Mouse (Mus musculus) cerebellum, postnatal 25 days (tissue): ENCODE data around the gene Bcat2.
A peak's percentile ranks its signal among the peaks of the same experiment; 100 is the strongest.

Experiments used
- DNase-seq, 2 experiments: peaks; one replicate each; pipeline ENCODE4 v3.0.0; 2021; ENCODE audit warnings: mixed read lengths in 2 of 2

Gene Bcat2

GRCm38 (mm10) chr7:45550821-45551511, 19.0 kb upstream of the Bcat2 start:
- no peak for DNase-seq

GRCm38 (mm10) chr7:45551512-45551883, 18.5 kb upstream of the Bcat2 start:
- no peak for DNase-seq

- no peak for DNase-seq
Observed at GRCm38 (mm10) chr7:45553519-45553918, 16.4 kb upstream of the Bcat2 start.

- no peak for DNase-seq
Observed at GRCm38 (mm10) chr7:45553990-45554389, 16.0 kb upstream of the Bcat2 start.

- no peak for DNase-seq
Observed at GRCm38 (mm10) chr7:45554744-45555143, 15.2 kb upstream of the Bcat2 start, which contains the start of gene Hsd17b14. Hsd17b14 (plus strand) TSS chr7:45554893.

GRCm38 (mm10) chr7:45555787-45556186, 14.2 kb upstream of the Bcat2 start:
- peak; percentile 88 to 93 for DNase-seq

- DNase-seq, result no peak
Observed at GRCm38 (mm10) chr7:45558907-45559306, 11.0 kb upstream of the Bcat2 start.

- no peak for DNase-seq
Observed at GRCm38 (mm10) chr7:45560241-45560640, 9.7 kb upstream of the Bcat2 start.

GRCm38 (mm10) chr7:45560843-45561623, 8.9 kb upstream of the Bcat2 start:
- DNase-seq, result peak; percentile 86 to 90

GRCm38 (mm10) chr7:45561624-45562520, 8.1 kb upstream of the Bcat2 start:
- no peak for DNase-seq

- DNase-seq, result no peak
Observed at GRCm38 (mm10) chr7:45564811-45565210, 5.1 kb upstream of the Bcat2 start.

- DNase-seq, result no peak
Observed at GRCm38 (mm10) chr7:45565446-45565845, 4.5 kb upstream of the Bcat2 start.

GRCm38 (mm10) chr7:45567112-45567779, 2.7 kb upstream of the Bcat2 start:
- DNase-seq, result no peak

GRCm38 (mm10) chr7:45567780-45568516, 2.0 kb upstream of the Bcat2 start:
- DNase-seq, result peak; percentile 88 to 95

GRCm38 (mm10) chr7:45568601-45569473, 1.1 kb upstream of the Bcat2 start:
- DNase-seq, result no peak

- DNase-seq, result no peak
Observed at GRCm38 (mm10) chr7:45571966-45572365, 2.0 kb downstream of the Bcat2 start.

- no peak for DNase-seq
Observed at GRCm38 (mm10) chr7:45573954-45574353, 4.0 kb downstream of the Bcat2 start.

GRCm38 (mm10) chr7:45574472-45575379, 4.8 kb downstream of the Bcat2 start:
- DNase-seq, result no peak

- no peak for DNase-seq
Observed at GRCm38 (mm10) chr7:45585923-45586322, 16.0 kb downstream of the Bcat2 start.
